Mouse (Mus musculus) thymus, adult 2 months (tissue): ENCODE measurements around the gene Gab3. TPM values are rescaled to one million over a fixed set of nuclear protein-coding genes. Genes with fewer than 3 reads are reported as not detected.

Experiments
- DNase-seq: peaks from one replicate; pipeline ENCODE4 v3.0.0; 2021
- H3K27ac ChIP-seq: fragments of 200-500 bp; 2 replicates; pipeline ENCODE4 v1.5.1; 2012; ENCODE audit warnings: low read length, control low read depth; ENCODE audit not compliant: control insufficient read depth, insufficient read depth
- H3K27me3 ChIP-seq: fragments of 200-500 bp; 2 replicates; pipeline ENCODE4 v1.6.1; 2012; ENCODE audit warnings: mild to moderate bottlenecking, low read length, moderate library complexity, mixed read lengths; ENCODE audit not compliant: control insufficient read depth, insufficient read depth
- H3K36me3 ChIP-seq: fragments of 200-500 bp; 2 replicates; pipeline ENCODE4 v1.6.1; 2012; ENCODE audit warnings: mild to moderate bottlenecking, low read length, moderate library complexity; ENCODE audit not compliant: control insufficient read depth, insufficient read depth
- H3K4me1 ChIP-seq: fragments of 200-500 bp; replicated peaks from 2 replicates; pipeline ENCODE4 v1.6.1; 2012; ENCODE audit warnings: low read length; ENCODE audit not compliant: control insufficient read depth, insufficient read depth
- H3K4me3 ChIP-seq: fragments of 200-500 bp; 2 replicates; pipeline ENCODE4 v1.5.1; 2012; ENCODE audit warnings: mild to moderate bottlenecking, low read length, control low read depth, moderate library complexity; ENCODE audit not compliant: control insufficient read depth, insufficient read depth
- CTCF ChIP-seq: fragments of 200-500 bp; IDR thresholded peaks from 2 replicates; pipeline ENCODE4 v1.5.1; 2012; ENCODE audit warnings: mild to moderate bottlenecking, control low read depth, low read length, moderate library complexity, borderline replicate concordance; ENCODE audit not compliant: control insufficient read depth, poor library complexity, insufficient read depth; ENCODE audit errors: extremely low read depth
- POLR2A ChIP-seq: fragments of 200-500 bp; IDR thresholded peaks from 2 replicates; pipeline ENCODE4 v1.6.1; 2012; ENCODE audit warnings: mild to moderate bottlenecking, low read length, control low read depth, moderate library complexity; ENCODE audit not compliant: control insufficient read depth, poor library complexity, insufficient read depth; ENCODE audit errors: extremely low read depth
- WGBS: fragments of 180-500 bp; shearing (Covaris S2); methylation state at CpG from one replicate; pipeline ENCODE4 v1.1.7; 2018; 5-methylcytosine and 5-hydroxymethylcytosine counted together
- polyA plus RNA-seq: library from polyadenylated mRNA; depleted of rRNA; stranded (reverse); fragments of >200 nt; gene quantifications from 2 replicates; pipeline ENCODE4 v1.2.3, GENCODE M21; 2012

Gene Gab3
- polyA plus RNA-seq, 1 experiment, result 3.0 TPM

- H3K27me3 ChIP-seq, result no peaks in the 10 kb centered on the region
- TF ChIP-seq CTCF (no peak), POLR2A (no peak)
- no peaks in the 10 kb centered on the region for H3K36me3 ChIP-seq
- DNase-seq, result no peak
- peak overlapping the region; percentile 78 for H3K4me3 ChIP-seq
- H3K4me1 ChIP-seq, result 0 out of 2 replicates have a peak, but pooled peaks cover 2% of the 10 kb centered on the region
- no peak overlapping the region; the same call in 1 of the 2 replicates for H3K27ac ChIP-seq
- 6% methylated on average over 26 of the region's 26 CpGs for WGBS
Observed at GRCm38 (mm10) chrX:75083982-75084773, 1.1 kb downstream of the Gab3 start.

GRCm38 (mm10) chrX:75082351-75082750 lies 2.9 kb downstream of the Gab3 start:
- Histone ChIP-seq H3K4me3 (no peak overlapping the region), H3K36me3 (no peaks in the 10 kb centered on the region), H3K4me1 (0 out of 2 replicates have a peak, but pooled peaks cover 2% of the 10 kb centered on the region), H3K27ac (no peak overlapping the region), H3K27me3 (no peaks in the 10 kb centered on the region)
- 69% methylated on average over 2 of the region's 2 CpGs for WGBS
- no peak for TF ChIP-seq POLR2A
- no peak for TF ChIP-seq CTCF
- peak; percentile 31 for DNase-seq

- Histone ChIP-seq H3K27me3 (no peaks in the 10 kb centered on the region), H3K36me3 (no peaks in the 10 kb centered on the region), H3K4me1 (no peaks in the 10 kb centered on the region), H3K4me3 (no peak overlapping the region), H3K27ac (no peak overlapping the region)
- WGBS, result 13% methylated on average over 2 of the region's 2 CpGs
- DNase-seq, result no peak
- TF ChIP-seq CTCF (no peak), POLR2A (no peak)
Observed at GRCm38 (mm10) chrX:75056120-75056775, 29.0 kb downstream of the Gab3 start.

GRCm38 (mm10) chrX:75046921-75047635 lies 38.2 kb downstream of the Gab3 start:
- H3K4me1 ChIP-seq, result no peaks in the 10 kb centered on the region
- TF ChIP-seq CTCF (no peak), POLR2A (no peak)
- no peak overlapping the region for H3K27ac ChIP-seq
- no peaks in the 10 kb centered on the region for H3K27me3 ChIP-seq
- H3K36me3 ChIP-seq, result no peaks in the 10 kb centered on the region
- no peak for DNase-seq
- 79% methylated on average over 3 of the region's 3 CpGs for WGBS
- no peak overlapping the region for H3K4me3 ChIP-seq

- DNase-seq, result no peak
- Histone ChIP-seq H3K36me3 (no peaks in the 10 kb centered on the region), H3K27ac (no peak overlapping the region), H3K4me1 (no peaks in the 10 kb centered on the region), H3K27me3 (no peaks in the 10 kb centered on the region), H3K4me3 (no peak overlapping the region)
- WGBS, result 91% methylated on average over 1 of the region's 1 CpGs
- TF ChIP-seq POLR2A (no peak), CTCF (no peak)
Observed at GRCm38 (mm10) chrX:75045931-75046330, 39.3 kb downstream of the Gab3 start.

GRCm38 (mm10) chrX:75044595-75044994 lies 40.7 kb downstream of the Gab3 start:
- no peak overlapping the region for H3K27ac ChIP-seq
- no peak overlapping the region for H3K4me3 ChIP-seq
- no peaks in the 10 kb centered on the region for H3K36me3 ChIP-seq
- H3K27me3 ChIP-seq, result no peaks in the 10 kb centered on the region
- TF ChIP-seq CTCF, result no peak
- H3K4me1 ChIP-seq, result no peaks in the 10 kb centered on the region
- DNase-seq, result no peak
- WGBS, result 88% methylated on average over 4 of the region's 4 CpGs
